Mouse (Mus musculus) common myeloid progenitor, adult 5-6 weeks (primary cell): ENCODE data around the gene Slc4a4. TPM values are rescaled to one million over a fixed set of nuclear protein-coding genes. Genes with fewer than 3 reads are reported as not detected.
A peak's percentile ranks its signal among the peaks of the same experiment; 100 is the strongest.
"Not testable (repeated sequence)": the region's sequence is repeated elsewhere in the genome, so short reads cannot be mapped to it uniquely, and the experiment has no call there.

Experiments
- ATAC-seq: replicated peaks from 2 replicates; pipeline ENCODE4 v1.8.0; 2016; ENCODE audit warnings: low read depth, mild to moderate bottlenecking, moderate TSS enrichment, inconsistent platforms; ENCODE audit not compliant: poor library complexity, severe bottlenecking
- total RNA-seq: library from RNA; stranded (forward); fragments of 200-1000, 187-1606 nt; gene quantifications from 2 replicates; pipeline ENCODE4 v1.2.3, GENCODE M21; 2017

The Slc4a4 gene
- total RNA-seq, 1 experiment from 2014 or later, result not detected

GRCm38 (mm10) chr5:88991309-88991708, 104.7 kb downstream of the Slc4a4 start:
- not testable (repeated sequence) for ATAC-seq

- no peak for ATAC-seq
Measured at GRCm38 (mm10) chr5:88994533-88994932, 107.9 kb downstream of the Slc4a4 start.

- ATAC-seq, result no peak
Measured at GRCm38 (mm10) chr5:88996246-88996645, 109.6 kb downstream of the Slc4a4 start.

- no peak for ATAC-seq
Measured at GRCm38 (mm10) chr5:88997277-88997676, 110.7 kb downstream of the Slc4a4 start.

- ATAC-seq, result no peak
Measured at GRCm38 (mm10) chr5:88999793-89000192, 113.2 kb downstream of the Slc4a4 start.

- ATAC-seq, result no peak
Measured at GRCm38 (mm10) chr5:89000598-89000997, 114.0 kb downstream of the Slc4a4 start.

- no peak for ATAC-seq
Measured at GRCm38 (mm10) chr5:89010116-89010515, 123.5 kb downstream of the Slc4a4 start.

- no peak for ATAC-seq
Measured at GRCm38 (mm10) chr5:89012456-89012855, 125.8 kb downstream of the Slc4a4 start.

- no peak for ATAC-seq
Measured at GRCm38 (mm10) chr5:89014782-89015181, 128.2 kb downstream of the Slc4a4 start.

GRCm38 (mm10) chr5:89015878-89016277, 129.3 kb downstream of the Slc4a4 start:
- ATAC-seq, result no peak

GRCm38 (mm10) chr5:89018537-89018936, 131.9 kb downstream of the Slc4a4 start:
- no peak for ATAC-seq

- no peak for ATAC-seq
Measured at GRCm38 (mm10) chr5:89024413-89024812, 137.8 kb downstream of the Slc4a4 start.

- no peak for ATAC-seq
Measured at GRCm38 (mm10) chr5:89027518-89028085, 141.0 kb downstream of the Slc4a4 start.

GRCm38 (mm10) chr5:89032647-89033046, 146.0 kb downstream of the Slc4a4 start:
- no peak for ATAC-seq

GRCm38 (mm10) chr5:89033256-89033655, 146.6 kb downstream of the Slc4a4 start:
- no peak for ATAC-seq

GRCm38 (mm10) chr5:89036147-89036546, 149.5 kb downstream of the Slc4a4 start:
- no peak for ATAC-seq

GRCm38 (mm10) chr5:89040814-89041213, 154.2 kb downstream of the Slc4a4 start:
- ATAC-seq, result no peak

GRCm38 (mm10) chr5:89043846-89044245, 157.2 kb downstream of the Slc4a4 start:
- ATAC-seq, result no peak

GRCm38 (mm10) chr5:89044801-89045200, 158.2 kb downstream of the Slc4a4 start:
- ATAC-seq, result no peak

- ATAC-seq, result peak; percentile 79
Measured at GRCm38 (mm10) chr5:89051577-89051976, 165.0 kb downstream of the Slc4a4 start.

GRCm38 (mm10) chr5:89052230-89052629, 165.6 kb downstream of the Slc4a4 start:
- no peak for ATAC-seq

- ATAC-seq, result no peak
Measured at GRCm38 (mm10) chr5:89055656-89056055, 169.0 kb downstream of the Slc4a4 start.
